Mouse (Mus musculus) hindbrain, embryonic 14.5 days (tissue): Measurements from ENCODE around the gene Il17re. TPM values are rescaled to one million over a fixed set of nuclear protein-coding genes. Genes with fewer than 3 reads are reported as not detected.

ENCODE experiments used
- ATAC-seq: fragments of 200-750 bp; cut with Nextera tagmentation; 2 replicates; pipeline ENCODE4 v1.8.0; 2017; ENCODE audit warnings: moderate number of reproducible peaks, mild to moderate bottlenecking, moderate TSS enrichment, moderate library complexity; ENCODE audit not compliant: low FRiP score
- DNase-seq: peaks from one replicate; pipeline ENCODE4 v3.0.0-alpha.2; 2015; ENCODE audit warnings: low spot score
- H3K27ac ChIP-seq: fragments of 300-500 bp; sonication (generic); 2 replicates; pipeline ENCODE4 v1.5.1; 2014; ENCODE audit warnings: mild to moderate bottlenecking, moderate library complexity
- H3K27me3 ChIP-seq: fragments of 300-500 bp; sonication (generic); 2 replicates; pipeline ENCODE4 v1.6.1; 2014; ENCODE audit warnings: mild to moderate bottlenecking, low read length, mixed read lengths; ENCODE audit not compliant: control insufficient read depth, insufficient read depth
- H3K36me3 ChIP-seq: fragments of 300-500 bp; sonication (generic); replicated peaks from 2 replicates; pipeline ENCODE4 v1.6.1; 2014; ENCODE audit not compliant: control insufficient read depth, insufficient read depth
- H3K4me1 ChIP-seq: fragments of 300-500 bp; sonication (generic); replicated peaks from 2 replicates; pipeline ENCODE4 v1.6.1; 2014; ENCODE audit warnings: antibody characterized with exemption, low read length, mixed read lengths; ENCODE audit not compliant: control insufficient read depth, insufficient read depth
- H3K4me2 ChIP-seq: fragments of 300-500 bp; sonication (generic); replicated peaks from 2 replicates; pipeline ENCODE4 v1.6.1; 2014; ENCODE audit warnings: mild to moderate bottlenecking, moderate library complexity
- H3K4me3 ChIP-seq: fragments of 300-500 bp; sonication (generic); replicated peaks from 2 replicates; pipeline ENCODE4 v1.5.1; 2014; ENCODE audit warnings: mild to moderate bottlenecking, low read length
- H3K9ac ChIP-seq: fragments of 300-500 bp; sonication (generic); 2 replicates; pipeline ENCODE4 v1.6.1; 2014
- H3K9me3 ChIP-seq: fragments of 300-500 bp; sonication (generic); 2 replicates; pipeline ENCODE4 v1.6.1; 2016; ENCODE audit warnings: low read length; ENCODE audit not compliant: control insufficient read depth
- WGBS: fragments of 180-500 bp; shearing (Covaris S2); extraction: QIAGEN DNeasy Blood & Tissue Kit; methylation state at CpG from one replicate; pipeline ENCODE4 v1.1.7; 2014; 5-methylcytosine and 5-hydroxymethylcytosine counted together
- polyA plus RNA-seq: library from polyadenylated mRNA; unstranded; fragments of >200 nt; fragmentation: Nextera tagmentation; extraction: Ambion mirVana; gene quantifications from 2 replicates; pipeline ENCODE4 v1.2.1, GENCODE M21; 2014

The Il17re gene
- polyA plus RNA-seq, 1 experiment from 2014 or later = 0.31 TPM

DNA sequence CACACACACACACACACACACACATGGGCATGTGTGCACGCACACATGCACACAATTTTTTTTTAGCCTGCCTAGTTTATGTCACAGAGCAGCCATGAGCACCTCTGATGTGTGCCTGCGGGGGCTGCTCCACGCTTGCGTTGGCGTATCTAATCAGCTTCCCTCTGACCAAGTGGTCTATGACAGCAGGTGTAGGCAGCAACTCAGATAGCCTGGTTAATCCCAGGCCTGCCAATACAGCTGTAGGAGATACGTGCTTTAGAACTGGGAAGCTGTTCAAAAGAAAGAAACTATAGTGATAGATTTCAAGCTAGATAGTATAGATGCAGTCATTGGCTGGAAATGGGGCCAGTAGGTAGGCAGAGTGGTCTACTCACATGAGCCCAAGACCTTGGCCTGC, 15.4 kb downstream of the Il17re start:
- Histone ChIP-seq H3K4me1 (peaks cover 7% of the 10 kb centered on the region; the same call in 1 of the 2 replicates), H3K9ac (no peak overlapping the region), H3K4me2 (no peak overlapping the region), H3K36me3 (no peaks in the 10 kb centered on the region), H3K9me3 (no peaks in the 10 kb centered on the region), H3K4me3 (no peak overlapping the region), H3K27ac (no peak overlapping the region), H3K27me3 (peaks cover 20% of the 10 kb centered on the region; the same call in 1 of the 2 replicates)
- DNase-seq (no peak), ATAC-seq (no peak)
- WGBS = 84% methylated on average over 6 of the region's 6 CpGs

DNA sequence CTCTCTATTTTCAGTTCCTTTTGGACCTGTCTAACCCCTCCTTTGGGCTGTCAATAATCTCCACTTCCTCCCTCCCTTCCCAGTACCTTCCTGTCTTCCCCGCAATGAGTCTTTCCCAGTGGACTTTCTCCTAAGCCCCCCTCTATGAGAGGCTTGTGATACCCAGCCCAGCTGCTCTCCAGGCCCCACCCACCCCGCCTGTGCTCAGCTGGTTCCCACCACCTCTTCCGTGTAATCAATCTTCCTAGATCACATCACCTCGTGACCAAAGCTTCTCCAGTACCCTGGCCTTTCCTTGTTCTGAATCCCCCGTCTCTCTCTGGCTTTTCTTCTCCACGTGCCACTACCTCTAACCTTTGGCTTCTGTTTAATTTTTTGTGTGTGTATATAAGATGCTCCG, 19.1 kb downstream of the Il17re start:
- Histone ChIP-seq H3K36me3 (no peaks in the 10 kb centered on the region), H3K4me1 (peaks cover 9% of the 10 kb centered on the region), H3K27ac (no peak overlapping the region), H3K27me3 (no peaks in the 10 kb centered on the region; the same call in none of the 2 replicates), H3K9me3 (no peaks in the 10 kb centered on the region), H3K4me2 (no peak overlapping the region), H3K4me3 (no peak overlapping the region), H3K9ac (no peak overlapping the region)
- ATAC-seq (no peak), DNase-seq (no peak)
- 29% methylated on average over 7 of the region's 7 CpGs for WGBS

DNA sequence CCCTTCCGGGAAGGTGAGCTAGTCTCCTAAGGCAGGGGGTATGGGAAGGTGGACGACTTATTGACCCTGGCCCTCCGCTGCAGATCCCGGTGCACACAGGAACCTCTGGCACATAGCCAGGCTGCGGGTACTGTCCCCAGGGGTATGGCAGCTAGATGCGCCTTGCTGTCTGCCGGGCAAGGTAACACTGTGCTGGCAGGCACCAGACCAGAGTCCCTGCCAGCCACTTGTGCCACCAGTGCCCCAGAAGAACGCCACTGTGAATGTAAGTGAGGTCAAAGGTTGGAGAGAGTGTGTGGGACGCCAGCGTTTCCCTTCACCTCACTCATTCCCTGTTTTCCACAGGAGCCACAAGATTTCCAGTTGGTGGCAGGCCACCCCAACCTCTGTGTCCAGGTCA, 20.6 kb downstream of the Il17re start:
- H3K36me3 ChIP-seq = no peaks in the 10 kb centered on the region
- 77% methylated on average over 10 of the region's 10 CpGs for WGBS
- H3K4me2 ChIP-seq = no peak overlapping the region
- H3K27me3 ChIP-seq = no peaks in the 10 kb centered on the region; the same call in none of the 2 replicates
- H3K4me3 ChIP-seq = no peak overlapping the region
- no peak for DNase-seq
- no peak for ATAC-seq
- H3K27ac ChIP-seq = no peak overlapping the region
- H3K9me3 ChIP-seq = no peaks in the 10 kb centered on the region
- peaks cover 12% of the 10 kb centered on the region for H3K4me1 ChIP-seq
- H3K9ac ChIP-seq = no peak overlapping the region

DNA sequence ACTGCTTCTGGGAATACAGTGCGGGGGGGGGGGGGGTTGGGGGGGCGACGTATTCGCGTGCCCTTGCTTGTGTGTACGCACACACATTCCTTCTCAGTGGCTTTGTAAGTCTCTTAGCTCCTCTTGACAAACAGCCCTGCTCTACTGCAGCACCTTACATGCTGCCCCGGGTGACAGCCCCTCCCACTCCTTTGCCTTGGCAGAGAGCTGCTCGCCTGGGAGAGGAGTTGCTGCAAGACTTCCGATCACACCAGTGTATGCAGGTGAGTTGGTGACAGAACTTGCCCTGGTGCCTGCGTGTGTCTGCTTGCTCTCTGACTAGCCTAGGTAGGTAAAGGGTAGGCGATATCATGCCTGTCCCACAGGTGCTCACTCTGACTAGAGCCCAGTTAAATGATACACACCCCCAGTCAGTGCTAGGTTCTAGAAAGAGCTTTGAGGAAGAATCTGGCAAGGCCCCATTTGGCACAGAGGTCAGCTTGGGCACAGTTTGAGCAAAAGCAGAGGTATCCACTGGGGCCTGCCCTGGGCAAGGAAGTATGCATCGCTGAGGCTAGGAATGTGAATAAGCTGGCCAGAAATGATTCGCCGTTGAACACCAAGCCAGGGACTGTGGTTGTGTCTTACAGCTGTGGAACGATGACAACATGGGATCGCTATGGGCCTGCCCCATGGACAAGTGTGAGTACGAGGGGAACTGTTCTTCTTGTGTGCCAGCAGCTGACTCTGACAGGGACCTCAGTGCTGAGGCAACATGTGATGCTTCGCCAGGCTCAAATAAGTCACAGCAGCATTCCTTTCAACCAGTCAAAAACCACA, 22.5 kb downstream of the Il17re start:
- 62% methylated on average over 18 of the region's 18 CpGs for WGBS
- Histone ChIP-seq H3K36me3 (peaks cover 3% of the 10 kb centered on the region; the same call in 1 of the 2 replicates), H3K4me3 (no peak overlapping the region), H3K9ac (no peak overlapping the region), H3K9me3 (no peaks in the 10 kb centered on the region), H3K27ac (no peak overlapping the region), H3K4me2 (no peak overlapping the region), H3K27me3 (no peaks in the 10 kb centered on the region; the same call in none of the 2 replicates), H3K4me1 (peaks cover 29% of the 10 kb centered on the region)
- no peak for DNase-seq
- no peak for ATAC-seq

DNA sequence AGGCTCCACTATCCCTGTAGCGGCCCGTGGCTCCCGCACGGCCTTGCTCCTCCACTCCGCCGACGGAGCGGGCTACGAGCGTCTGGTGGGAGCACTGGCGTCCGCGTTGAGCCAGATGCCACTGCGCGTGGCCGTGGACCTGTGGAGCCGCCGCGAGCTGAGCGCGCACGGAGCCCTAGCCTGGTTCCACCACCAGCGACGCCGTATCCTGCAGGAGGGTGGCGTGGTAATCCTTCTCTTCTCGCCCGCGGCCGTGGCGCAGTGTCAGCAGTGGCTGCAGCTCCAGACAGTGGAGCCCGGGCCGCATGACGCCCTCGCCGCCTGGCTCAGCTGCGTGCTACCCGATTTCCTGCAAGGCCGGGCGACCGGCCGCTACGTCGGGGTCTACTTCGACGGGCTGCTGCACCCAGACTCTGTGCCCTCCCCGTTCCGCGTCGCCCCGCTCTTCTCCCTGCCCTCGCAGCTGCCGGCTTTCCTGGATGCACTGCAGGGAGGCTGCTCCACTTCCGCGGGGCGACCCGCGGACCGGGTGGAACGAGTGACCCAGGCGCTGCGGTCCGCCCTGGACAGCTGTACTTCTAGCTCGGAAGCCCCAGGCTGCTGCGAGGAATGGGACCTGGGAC, 24.3 kb downstream of the Il17re start:
- H3K9ac ChIP-seq = peak overlapping the region; percentile 93
- peak overlapping the region; percentile 89 for H3K27ac ChIP-seq
- DNase-seq (peak; percentile 53), ATAC-seq (peak; percentile 65)
- 1% methylated on average over 65 of the region's 65 CpGs for WGBS
- no peaks in the 10 kb centered on the region; the same call in none of the 2 replicates for H3K27me3 ChIP-seq
- peaks cover 31% of the 10 kb centered on the region for H3K4me1 ChIP-seq
- H3K36me3 ChIP-seq = peaks cover 19% of the 10 kb centered on the region; the same call in 1 of the 2 replicates
- H3K9me3 ChIP-seq = no peaks in the 10 kb centered on the region
- peak overlapping the region; percentile 66 for H3K4me3 ChIP-seq
- peak overlapping the region; percentile 70 for H3K4me2 ChIP-seq

DNA sequence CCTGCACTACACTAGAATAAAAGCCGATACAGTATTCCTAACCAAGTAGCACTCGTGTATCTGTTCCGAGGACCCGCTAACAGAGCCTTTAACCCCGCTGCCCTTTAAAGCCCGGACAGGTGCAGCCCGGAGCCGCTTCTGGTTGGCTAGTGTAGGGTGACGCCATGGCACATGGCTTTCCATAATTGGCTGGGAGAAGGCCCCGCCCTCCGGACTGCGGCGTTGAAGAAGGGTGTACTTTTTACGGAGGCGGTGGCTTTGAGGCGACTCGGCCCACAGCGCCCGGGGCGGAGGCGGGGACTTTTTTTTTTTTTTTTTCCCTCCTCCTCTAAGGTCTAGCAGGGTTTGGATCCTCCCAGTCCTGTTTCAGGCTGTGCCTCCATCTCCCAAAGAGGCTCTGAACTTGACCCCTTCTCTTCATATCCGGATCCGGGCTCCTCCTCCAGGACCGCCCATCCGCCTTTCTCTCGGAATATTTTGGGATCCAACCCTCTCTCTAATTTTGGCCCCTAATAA, 24.9 kb downstream of the Il17re start, which contains the start of gene Creld1:
TSS of gene Creld1 (plus strand) at position 198 of the 516 bp plus-strand sequence.
- Histone ChIP-seq H3K27ac (peak within 1 kb of the TSS; percentile 89), H3K4me3 (peak within 1 kb of the TSS; percentile 66), H3K9ac (peak within 1 kb of the TSS; percentile 93), H3K36me3 (peaks cover 25% of the 10 kb centered on the region), H3K4me1 (peaks cover 31% of the 10 kb centered on the region), H3K27me3 (no peaks in the 10 kb centered on the region; the same call in none of the 2 replicates), H3K9me3 (no peaks in the 10 kb centered on the region), H3K4me2 (peak within 1 kb of the TSS; percentile 70)
- under 1% methylated on average over 26 of the region's 26 CpGs for WGBS
- DNase-seq (peak; percentile 91), ATAC-seq (peak; percentile 96)

DNA sequence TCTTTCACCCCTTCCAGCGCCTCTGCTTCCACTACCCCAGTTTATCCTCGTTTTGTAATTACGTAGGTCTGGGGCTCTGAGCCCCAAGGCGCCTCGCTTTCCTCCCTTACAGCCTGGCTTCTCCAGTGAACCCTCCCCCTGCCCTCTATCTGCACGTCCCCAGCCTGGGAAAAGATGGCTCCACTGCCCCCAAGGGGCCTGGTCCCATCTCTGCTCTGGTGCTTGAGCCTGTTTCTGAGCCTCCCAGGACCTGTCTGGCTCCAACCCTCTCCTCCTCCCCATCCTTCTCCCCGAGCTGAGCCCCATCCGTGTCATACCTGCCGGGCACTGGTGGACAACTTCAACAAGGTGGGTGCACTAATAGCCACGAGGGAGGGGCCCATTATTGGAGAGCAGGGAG, 25.4 kb downstream of the Il17re start:
- Histone ChIP-seq H3K9ac (peak overlapping the region; percentile 93), H3K27me3 (no peaks in the 10 kb centered on the region; the same call in none of the 2 replicates), H3K36me3 (peaks cover 30% of the 10 kb centered on the region), H3K9me3 (no peaks in the 10 kb centered on the region), H3K4me3 (peak overlapping the region; percentile 66), H3K4me2 (peak overlapping the region; percentile 70), H3K4me1 (peaks cover 31% of the 10 kb centered on the region), H3K27ac (peak overlapping the region; percentile 89)
- DNase-seq = peak; percentile 58
- WGBS = 9% methylated on average over 10 of the region's 10 CpGs
- peak; percentile 46 for ATAC-seq

DNA sequence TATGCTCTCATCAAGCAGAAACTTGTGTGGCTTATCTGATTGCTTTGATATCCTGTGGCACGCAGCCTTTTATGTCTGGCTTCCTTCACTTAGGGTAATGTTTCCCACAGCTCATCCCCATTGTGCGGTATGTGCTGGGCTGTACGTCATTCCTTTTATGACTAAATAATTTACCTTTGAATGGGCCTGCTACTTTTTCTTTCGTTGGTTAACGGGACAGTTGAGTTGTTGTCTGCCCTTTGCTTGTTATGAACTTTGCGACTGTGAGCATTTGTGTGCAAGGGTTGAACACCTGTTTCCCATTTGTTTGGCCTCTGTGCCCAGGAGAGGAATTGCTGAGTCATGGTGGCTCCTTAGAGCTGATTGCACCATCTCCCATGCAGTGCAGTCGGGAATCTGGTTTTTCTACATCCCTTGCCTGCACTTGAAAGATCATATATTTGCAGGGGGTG, 28.9 kb downstream of the Il17re start:
- DNase-seq = no peak
- no peak overlapping the region for H3K4me3 ChIP-seq
- no peaks in the 10 kb centered on the region for H3K27me3 ChIP-seq
- H3K4me2 ChIP-seq = no peak overlapping the region
- peaks cover 64% of the 10 kb centered on the region for H3K36me3 ChIP-seq
- 66% methylated on average over 7 of the region's 7 CpGs for WGBS
- H3K9ac ChIP-seq = no peak overlapping the region; the same call in 1 of the 2 replicates
- no peak for ATAC-seq
- H3K27ac ChIP-seq = no peak overlapping the region
- H3K4me1 ChIP-seq = peaks cover 24% of the 10 kb centered on the region
- H3K9me3 ChIP-seq = no peaks in the 10 kb centered on the region

DNA sequence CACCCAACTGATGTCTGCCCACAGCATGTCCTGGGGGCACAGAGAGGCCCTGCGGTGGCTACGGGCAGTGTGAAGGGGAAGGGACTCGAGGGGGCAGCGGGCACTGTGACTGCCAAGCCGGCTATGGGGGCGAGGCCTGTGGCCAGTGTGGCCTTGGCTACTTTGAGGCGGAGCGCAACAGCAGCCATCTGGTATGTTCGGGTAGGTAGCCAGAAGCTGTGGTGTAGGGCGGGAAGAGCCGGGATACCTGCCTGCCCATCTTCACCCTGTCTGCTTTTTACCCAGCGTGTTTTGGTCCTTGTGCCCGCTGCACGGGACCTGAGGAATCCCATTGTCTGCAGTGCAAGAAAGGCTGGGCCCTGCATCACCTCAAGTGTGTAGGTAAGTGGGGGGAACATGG, 31.1 kb downstream of the Il17re start:
- Histone ChIP-seq H3K36me3 (peaks cover 75% of the 10 kb centered on the region), H3K4me1 (peaks cover 15% of the 10 kb centered on the region), H3K9ac (no peak overlapping the region), H3K27me3 (no peaks in the 10 kb centered on the region), H3K4me3 (no peak overlapping the region), H3K9me3 (no peaks in the 10 kb centered on the region), H3K27ac (no peak overlapping the region), H3K4me2 (no peak overlapping the region)
- DNase-seq (no peak), ATAC-seq (no peak)
- 95% methylated on average over 14 of the region's 14 CpGs for WGBS
